8 mouse cellular contexts compared by ENCODE assay signal in genomic region chr2:38378346-38378745, GRCm38 (mm10). TPM values are rescaled to one million over a fixed set of nuclear protein-coding genes. Genes with fewer than 3 reads are reported as not detected.
A peak's percentile ranks its signal among the peaks of the same experiment; 100 is the strongest.
DNase-seq lines count a peak whose midpoint lies in the region; TF ChIP-seq lines count a peak whose summit lies in the region.

No protein-coding gene starts in this region.

- no peaks in the 10 kb centered on the region for H3K36me3 ChIP-seq in E14TG2a.4 (ENCODE audit: insufficient read depth, low read length)

- no peak overlapping the region for H3K27ac ChIP-seq in layer of hippocampus, adult 2 months

- intact Hi-C loops in left cerebral cortex, postnatal 36 days (cut with DNase I): loop anchor here (5.0 kb wide), 1 partner anchor 561 kb away; no protein-coding TSS in a partner anchor
- intact Hi-C loops in gastrocnemius, postnatal 36 days (cut with DNase I): loop anchor here (5.0 kb wide), 1 partner anchor 561 kb away; no protein-coding TSS in a partner anchor

- no peak overlapping the region for H3K4me3 ChIP-seq in layer of hippocampus, adult 2 months
- no peak overlapping the region for H3K4me3 ChIP-seq in E14TG2a.4 (replicated peaks; ENCODE audit: low read length)

- DNase-seq in layer of hippocampus, adult 2 months (ENCODE audit: low spot score in 2 of 2): no peak
- no peak for DNase-seq in layer of hippocampus, adult 9-10 months (ENCODE audit: low spot score)
- DNase-seq in adipocyte (ENCODE audit: low spot score): peak; percentile 30
- peak; percentile 37 for DNase-seq in lung, postnatal 36 days
- DNase-seq in left cerebral cortex, postnatal 36 days (ENCODE audit: low spot score in 2 of 2): no peak
- DNase-seq in gastrocnemius, postnatal 36 days: no peak
- DNase-seq in gastrocnemius, postnatal 4 days (ENCODE audit: low spot score in 2 of 2): no peak

- TF ChIP-seq CTCF in layer of hippocampus, adult 2 months (conservative IDR thresholded peaks at IDR 0.05): peak; percentile 75
- TF ChIP-seq CTCF in E14TG2a.4 (conservative IDR thresholded peaks at IDR 0.05; ENCODE audit: low read length): peak; percentile 61

- no peaks in the 10 kb centered on the region for H3K9me3 ChIP-seq in E14TG2a.4 (ENCODE audit: low read length)

- H3K4me1 ChIP-seq in E14TG2a.4 (replicated peaks; ENCODE audit: low read depth, low read length): peaks cover 35% of the 10 kb centered on the region

- peaks cover 63% of the 10 kb centered on the region for H3K27me3 ChIP-seq in E14TG2a.4 (ENCODE audit: insufficient read depth, low read length)

RNA-seq across cellular contexts. Expression of gene Lhx2, which starts 39.3 kb away (rescaled TPM):
- 10 to 100 TPM; 96.6 to 99.5 TPM for total RNA-seq in layer of hippocampus, adult 2 months (2021)
- total RNA-seq in left cerebral cortex, postnatal 36 days (2021): 10 to 100 TPM; 76.7 to 79.0 TPM
- total RNA-seq in gastrocnemius, postnatal 36 days (2021): not detected
- total RNA-seq in gastrocnemius, postnatal 4 days (2021): under 1 TPM; 0.78 TPM

Comparison
In these comparisons a context has a peak if more than half of its experiments do, and no peak if none do; other contexts are left out.
1. DNase-seq: peak in adipocyte (single experiment) and lung, postnatal 36 days (single experiment); none in layer of hippocampus, adult 2 months (0 of 2), layer of hippocampus, adult 9-10 months (single experiment), left cerebral cortex, postnatal 36 days (0 of 2), gastrocnemius, postnatal 36 days (0 of 2) and gastrocnemius, postnatal 4 days (0 of 2).
2. RNA of gene Lhx2, which starts 39.3 kb away (total RNA-seq): 96.6 to 99.5 TPM in layer of hippocampus, adult 2 months and 76.7 to 79.0 TPM in left cerebral cortex, postnatal 36 days; 0.78 TPM in gastrocnemius, postnatal 4 days and not detected in gastrocnemius, postnatal 36 days; every median in the first group is over 10 times any median in the second.